Mouse (Mus musculus) liver, embryonic 14.5 days (tissue): ENCODE data around the gene Pdk2.

ENCODE experiments used
- CTCF ChIP-seq: IDR thresholded peaks from 2 replicates; pipeline ENCODE4 v1.5.1; 2016; ENCODE audit warnings: antibody characterized with exemption, low read depth, control low read depth
- EP300 ChIP-seq: IDR thresholded peaks from 2 replicates; pipeline ENCODE4 v1.6.1; 2016; ENCODE audit warnings: antibody characterized with exemption, low read depth

DNA sequence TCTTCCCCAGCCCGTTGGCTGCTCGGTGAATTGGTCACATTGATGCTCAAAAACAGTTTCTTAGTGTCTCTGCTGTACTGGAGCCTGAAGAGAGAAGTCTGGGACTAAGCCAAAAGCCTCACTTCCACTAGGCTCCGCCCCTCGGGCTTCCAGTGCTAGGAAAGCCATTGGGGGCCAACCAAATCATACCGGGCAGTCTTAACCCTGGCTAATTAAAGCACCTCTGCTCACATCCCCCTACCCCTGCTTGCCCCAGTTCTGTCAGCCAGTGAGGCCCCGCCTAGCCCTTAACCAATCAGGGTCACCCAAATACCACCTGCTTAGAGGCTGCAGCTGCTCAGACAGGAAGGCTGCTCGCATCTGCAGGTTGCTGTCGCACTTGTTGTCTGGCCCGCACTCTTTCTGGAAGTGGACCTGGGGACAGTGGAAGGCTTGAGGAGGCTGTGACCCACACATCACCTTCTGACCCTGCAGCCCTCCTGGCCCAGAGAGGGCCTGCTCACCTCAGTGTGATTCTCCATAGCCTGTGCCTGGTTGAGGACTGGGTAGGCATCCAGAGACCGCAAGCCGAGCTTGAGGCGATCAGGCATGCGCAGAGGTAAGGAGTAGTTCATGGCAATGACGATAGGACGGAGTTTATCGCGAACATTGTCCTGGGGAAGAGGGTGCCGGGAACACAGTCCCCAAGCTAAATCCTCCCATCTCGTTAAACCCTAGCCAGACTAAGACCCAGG lies 15.8 kb upstream of the Pdk2 start:
- TF ChIP-seq CTCF (no peak), EP300 (no peak)
